Mouse (Mus musculus) forebrain, embryonic 11.5 days (tissue): Measurements from ENCODE around the gene Zfp719. TPM values are rescaled to one million over a fixed set of nuclear protein-coding genes. Genes with fewer than 3 reads are reported as not detected.

Experiments
- ATAC-seq: fragments of 200-750 bp; cut with Nextera tagmentation; replicated peaks from 2 replicates; pipeline ENCODE4 v1.8.0; 2017; ENCODE audit warnings: moderate TSS enrichment; ENCODE audit not compliant: low FRiP score
- DNase-seq: peaks from one replicate; pipeline ENCODE4 v3.0.0-alpha.2; 2017; ENCODE audit warnings: low spot score
- H3K27ac ChIP-seq: fragments of 300-500 bp; sonication (generic); 2 replicates; pipeline ENCODE4 v1.5.1; 2014; ENCODE audit warnings: low read depth, low read length
- H3K27me3 ChIP-seq: fragments of 300-500 bp; sonication (generic); 2 replicates; pipeline ENCODE4 v1.6.1; 2014; ENCODE audit warnings: mild to moderate bottlenecking, low read length, mixed read lengths; ENCODE audit not compliant: control insufficient read depth, insufficient read depth
- H3K36me3 ChIP-seq: fragments of 300-500 bp; sonication (generic); 2 replicates; pipeline ENCODE4 v1.6.1; 2014; ENCODE audit warnings: mild to moderate bottlenecking, low read length, moderate library complexity, mixed read lengths; ENCODE audit not compliant: control insufficient read depth, insufficient read depth
- H3K4me1 ChIP-seq: fragments of 300-500 bp; sonication (generic); replicated peaks from 2 replicates; pipeline ENCODE4 v1.6.1; 2014; ENCODE audit warnings: low read length, mixed read lengths; ENCODE audit not compliant: control insufficient read depth, insufficient read depth
- H3K4me2 ChIP-seq: fragments of 300-500 bp; sonication (generic); 2 replicates; pipeline ENCODE4 v1.6.1; 2014; ENCODE audit warnings: low read depth, mild to moderate bottlenecking, low read length, moderate library complexity, mixed read lengths; ENCODE audit not compliant: severe bottlenecking
- H3K4me3 ChIP-seq: fragments of 300-500 bp; sonication (generic); 2 replicates; pipeline ENCODE4 v1.5.1; 2014; ENCODE audit warnings: low read depth, low read length
- H3K9ac ChIP-seq: fragments of 300-500 bp; sonication (generic); 2 replicates; pipeline ENCODE4 v1.6.1; 2014; ENCODE audit warnings: low read length
- H3K9me3 ChIP-seq: fragments of 300-500 bp; sonication (generic); 2 replicates; pipeline ENCODE4 v1.6.1; 2016; ENCODE audit warnings: low read length, mixed read lengths; ENCODE audit not compliant: control insufficient read depth
- WGBS: fragments of 180-500 bp; shearing (Covaris S2); extraction: QIAGEN DNeasy Blood & Tissue Kit; methylation state at CpG from one replicate; pipeline ENCODE4 v1.1.7; 2014; 5-methylcytosine and 5-hydroxymethylcytosine counted together
- polyA plus RNA-seq: library from polyadenylated mRNA; unstranded; fragments of >200 nt; fragmentation: Nextera tagmentation; extraction: Ambion mirVana; gene quantifications from 2 replicates; pipeline ENCODE4 v1.2.1, GENCODE M21; 2014

Gene Zfp719
- polyA plus RNA-seq, 1 experiment from 2014 or later = 16.9 TPM

- Histone ChIP-seq H3K4me3 (no peak overlapping the region), H3K4me1 (no peaks in the 10 kb centered on the region), H3K9me3 (no peaks in the 10 kb centered on the region), H3K4me2 (no peak overlapping the region), H3K36me3 (no peaks in the 10 kb centered on the region), H3K27ac (no peak overlapping the region), H3K9ac (no peak overlapping the region), H3K27me3 (no peaks in the 10 kb centered on the region)
- WGBS = 80% methylated on average over 3 of the region's 3 CpGs
- ATAC-seq = no peak
- no peak for DNase-seq
These were observed 45.7 kb downstream of the Zfp719 start for GRCm38 (mm10) chr7:43625065-43625464.

GRCm38 (mm10) chr7:43625794-43626422, 46.5 kb downstream of the Zfp719 start:
- Histone ChIP-seq H3K27ac (no peak overlapping the region), H3K27me3 (no peaks in the 10 kb centered on the region), H3K36me3 (no peaks in the 10 kb centered on the region), H3K9ac (no peak overlapping the region), H3K4me3 (no peak overlapping the region), H3K4me1 (no peaks in the 10 kb centered on the region), H3K4me2 (no peak overlapping the region), H3K9me3 (no peaks in the 10 kb centered on the region)
- ATAC-seq (no peak), DNase-seq (no peak)
- WGBS = 80% methylated on average over 8 of the region's 8 CpGs

GRCm38 (mm10) chr7:43633940-43634339, 54.5 kb downstream of the Zfp719 start:
- no peaks in the 10 kb centered on the region for H3K9me3 ChIP-seq
- 87% methylated on average over 4 of the region's 4 CpGs for WGBS
- H3K4me3 ChIP-seq = no peak overlapping the region
- ATAC-seq (no peak), DNase-seq (no peak)
- no peak overlapping the region for H3K9ac ChIP-seq
- no peaks in the 10 kb centered on the region for H3K36me3 ChIP-seq
- no peak overlapping the region for H3K4me2 ChIP-seq
- H3K4me1 ChIP-seq = no peaks in the 10 kb centered on the region
- no peaks in the 10 kb centered on the region for H3K27me3 ChIP-seq
- no peak overlapping the region for H3K27ac ChIP-seq

GRCm38 (mm10) chr7:43634500-43634899, 55.1 kb downstream of the Zfp719 start, which contains the start of gene Ceacam18:
Gene Ceacam18, plus strand, starts transcription at chr7:43634707.
- Histone ChIP-seq H3K9me3 (no peaks in the 10 kb centered on the region), H3K27me3 (no peaks in the 10 kb centered on the region), H3K9ac (no peak within 1 kb of the TSS), H3K4me3 (no peak within 1 kb of the TSS), H3K4me2 (no peak within 1 kb of the TSS), H3K36me3 (no peaks in the 10 kb centered on the region), H3K4me1 (no peaks in the 10 kb centered on the region), H3K27ac (no peak within 1 kb of the TSS)
- WGBS = 78% methylated on average over 6 of the region's 6 CpGs
- no peak for DNase-seq
- no peak for ATAC-seq

GRCm38 (mm10) chr7:43636194-43636593, 56.8 kb downstream of the Zfp719 start:
- H3K9ac ChIP-seq = no peak overlapping the region
- no peaks in the 10 kb centered on the region for H3K4me1 ChIP-seq
- ATAC-seq (no peak), DNase-seq (no peak)
- H3K27me3 ChIP-seq = no peaks in the 10 kb centered on the region
- no peak overlapping the region for H3K4me3 ChIP-seq
- H3K4me2 ChIP-seq = no peak overlapping the region
- no peaks in the 10 kb centered on the region for H3K9me3 ChIP-seq
- H3K27ac ChIP-seq = no peak overlapping the region
- no peaks in the 10 kb centered on the region for H3K36me3 ChIP-seq
- 65% methylated on average over 2 of the region's 2 CpGs for WGBS

GRCm38 (mm10) chr7:43637118-43637517, 57.7 kb downstream of the Zfp719 start:
- H3K9ac ChIP-seq = no peak overlapping the region
- WGBS = 76% methylated on average over 1 of the region's 1 CpGs
- H3K27ac ChIP-seq = no peak overlapping the region
- no peaks in the 10 kb centered on the region for H3K27me3 ChIP-seq
- H3K4me2 ChIP-seq = no peak overlapping the region
- H3K4me1 ChIP-seq = no peaks in the 10 kb centered on the region
- no peaks in the 10 kb centered on the region for H3K36me3 ChIP-seq
- DNase-seq (no peak), ATAC-seq (no peak)
- no peak overlapping the region for H3K4me3 ChIP-seq
- H3K9me3 ChIP-seq = no peaks in the 10 kb centered on the region

- H3K36me3 ChIP-seq = no peaks in the 10 kb centered on the region
- DNase-seq (no peak), ATAC-seq (no peak)
- H3K27me3 ChIP-seq = no peaks in the 10 kb centered on the region
- H3K4me1 ChIP-seq = no peaks in the 10 kb centered on the region
- no peak overlapping the region for H3K4me3 ChIP-seq
- no peak overlapping the region for H3K27ac ChIP-seq
- H3K4me2 ChIP-seq = no peak overlapping the region
- H3K9ac ChIP-seq = no peak overlapping the region
- WGBS = 86% methylated on average over 5 of the region's 5 CpGs
- H3K9me3 ChIP-seq = no peaks in the 10 kb centered on the region
These were observed 63.2 kb downstream of the Zfp719 start for GRCm38 (mm10) chr7:43642587-43642986.

Other genes with a start within 250 kb of the Zfp719 start
- gene Siglecf, start 228.3 kb upstream of the Zfp719 start, polyA plus RNA-seq = 0.16 and 0.23 TPM in 2 replicates
- 0.04 TPM in 1 of 2 replicates, not detected in the other for gene Siglecg, start 171.4 kb upstream of the Zfp719 start, polyA plus RNA-seq
- gene Lim2, start 151.9 kb upstream of the Zfp719 start, polyA plus RNA-seq = not detected in 2 replicates
- gene Nkg7, start 142.5 kb upstream of the Zfp719 start, polyA plus RNA-seq = not detected in 2 replicates
- gene Cldnd2, start 138.8 kb upstream of the Zfp719 start, polyA plus RNA-seq = not detected in 2 replicates
- gene Etfb, start 135.5 kb upstream of the Zfp719 start, polyA plus RNA-seq = 193 and 201 TPM in 2 replicates
- not detected in 2 replicates for gene Gm45233, start 135.5 kb upstream of the Zfp719 start, polyA plus RNA-seq
- gene Vsig10l, start 116.5 kb upstream of the Zfp719 start, polyA plus RNA-seq = 1.8 and 3.1 TPM in 2 replicates
- gene Iglon5, start 89.5 kb upstream of the Zfp719 start, polyA plus RNA-seq = 2.0 and 2.7 TPM in 2 replicates
- not detected in 2 replicates for gene 4931406B18Rik, start 73.7 kb upstream of the Zfp719 start, polyA plus RNA-seq
- gene Cd33, start 35.2 kb upstream of the Zfp719 start, polyA plus RNA-seq = 0.71 and 1.7 TPM in 2 replicates
- 6.7 and 6.8 TPM in 2 replicates for gene Zfp658, start 17.4 kb upstream of the Zfp719 start, polyA plus RNA-seq
- gene Zfp819, start 27.6 kb downstream of the Zfp719 start, polyA plus RNA-seq = 0.92 and 1.0 TPM in 2 replicates
- gene Ceacam18, start 55.1 kb downstream of the Zfp719 start, polyA plus RNA-seq = not detected in 2 replicates
- gene Siglece, start 80.6 kb downstream of the Zfp719 start, polyA plus RNA-seq = 0.32 and 0.67 TPM in 2 replicates
- 13.7 and 14.3 TPM in 2 replicates for gene Ctu1, start 92.4 kb downstream of the Zfp719 start, polyA plus RNA-seq
- gene Klk14, start 110.8 kb downstream of the Zfp719 start, polyA plus RNA-seq = not detected in 2 replicates
- 0.40 TPM in 1 of 2 replicates, not detected in the other for gene Klk13, start 133.0 kb downstream of the Zfp719 start, polyA plus RNA-seq
- not detected in 2 replicates for gene Klk12, start 189.3 kb downstream of the Zfp719 start, polyA plus RNA-seq
- gene Klk11, start 195.0 kb downstream of the Zfp719 start, polyA plus RNA-seq = not detected in 2 replicates
- 0.17 and 0.20 TPM in 2 replicates for gene Klk10, start 201.4 kb downstream of the Zfp719 start, polyA plus RNA-seq
- not detected in 2 replicates for gene Klk9, start 212.3 kb downstream of the Zfp719 start, polyA plus RNA-seq
- 9.1 and 12.1 TPM in 2 replicates for gene Klk8, start 218.0 kb downstream of the Zfp719 start, polyA plus RNA-seq
- not detected in 2 replicates for gene Klk7, start 231.7 kb downstream of the Zfp719 start, polyA plus RNA-seq
- gene Klk6, start 244.9 kb downstream of the Zfp719 start, polyA plus RNA-seq = not detected in 2 replicates